Mouse (Mus musculus) spleen, adult 2 months (tissue): Measurements from ENCODE around the gene Fkbp6.

Source experiments
- CTCF ChIP-seq: fragments of 200-500 bp; IDR thresholded peaks from 2 replicates; pipeline ENCODE4 v1.5.1; 2011; ENCODE audit warnings: mild to moderate bottlenecking, inconsistent platforms; ENCODE audit not compliant: insufficient read depth, insufficient read length, insufficient replicate concordance; ENCODE audit errors: extremely low read depth
- POLR2A ChIP-seq: fragments of 200-500 bp; IDR thresholded peaks from 2 replicates; pipeline ENCODE4 v1.6.1; 2011; ENCODE audit warnings: low read depth, low read length, inconsistent platforms

GRCm38 (mm10) chr5:135368312-135368711 lies 18.5 kb upstream of the Fkbp6 start:
- no peak for TF ChIP-seq CTCF
- no peak for TF ChIP-seq POLR2A
